Mouse (Mus musculus) embryonic facial prominence, embryonic 14.5 days (tissue): ENCODE results near the gene Avil. TPM values are rescaled to one million over a fixed set of nuclear protein-coding genes. Genes with fewer than 3 reads are reported as not detected.

Source experiments
- ATAC-seq: fragments of 200-750 bp; cut with Nextera tagmentation; 2 replicates; pipeline ENCODE4 v1.8.0; 2017; ENCODE audit warnings: low read depth, moderate number of reproducible peaks, moderate TSS enrichment
- DNase-seq: peaks from one replicate; pipeline ENCODE4 v3.0.0-alpha.2; 2015; ENCODE audit warnings: low spot score
- H3K27ac ChIP-seq: fragments of 300-500 bp; sonication (generic); replicated peaks from 2 replicates; pipeline ENCODE4 v1.5.1; 2014; ENCODE audit warnings: low read depth, mild to moderate bottlenecking, low read length, moderate library complexity
- H3K27me3 ChIP-seq: fragments of 300-500 bp; sonication (generic); replicated peaks from 2 replicates; pipeline ENCODE4 v1.6.1; 2014; ENCODE audit warnings: low read length; ENCODE audit not compliant: control insufficient read depth, insufficient read depth
- H3K36me3 ChIP-seq: fragments of 300-500 bp; sonication (generic); 2 replicates; pipeline ENCODE4 v1.6.1; 2014; ENCODE audit warnings: low read length, mixed read lengths; ENCODE audit not compliant: control insufficient read depth, insufficient read depth
- H3K4me1 ChIP-seq: fragments of 300-500 bp; sonication (generic); 2 replicates; pipeline ENCODE4 v1.6.1; 2014; ENCODE audit warnings: antibody characterized with exemption, low read length; ENCODE audit not compliant: control insufficient read depth, insufficient read depth
- H3K4me2 ChIP-seq: fragments of 300-500 bp; sonication (generic); 2 replicates; pipeline ENCODE4 v1.6.1; 2014; ENCODE audit warnings: low read depth, mild to moderate bottlenecking, low read length, moderate library complexity, mixed read lengths
- H3K4me3 ChIP-seq: fragments of 300-500 bp; sonication (generic); 2 replicates; pipeline ENCODE4 v1.5.1; 2014; ENCODE audit warnings: low read depth, mild to moderate bottlenecking, low read length
- H3K9ac ChIP-seq: fragments of 300-500 bp; sonication (generic); 2 replicates; pipeline ENCODE4 v1.6.1; 2014; ENCODE audit warnings: low read depth, mild to moderate bottlenecking, low read length, moderate library complexity, mixed read lengths
- H3K9me3 ChIP-seq: fragments of 300-500 bp; sonication (generic); 2 replicates; pipeline ENCODE4 v1.6.1; 2016; ENCODE audit warnings: low read length; ENCODE audit not compliant: control insufficient read depth
- WGBS: fragments of 180-500 bp; shearing (Covaris S2); extraction: QIAGEN DNeasy Blood & Tissue Kit; methylation state at CpG from one replicate; pipeline ENCODE4 v1.1.7; 2014; 5-methylcytosine and 5-hydroxymethylcytosine counted together
- polyA plus RNA-seq: library from polyadenylated mRNA; unstranded; fragments of >200 nt; fragmentation: Nextera tagmentation; extraction: Ambion mirVana; gene quantifications from 2 replicates; pipeline ENCODE4 v1.2.1, GENCODE M21; 2014

Gene Avil
- polyA plus RNA-seq, 1 experiment from 2014 or later, result 7.8 TPM

- WGBS, result 73% methylated on average over 5 of the region's 5 CpGs
- Histone ChIP-seq H3K36me3 (peaks cover 33% of the 10 kb centered on the region), H3K9me3 (no peaks in the 10 kb centered on the region), H3K4me1 (peaks cover 13% of the 10 kb centered on the region), H3K4me2 (no peak overlapping the region), H3K9ac (no peak overlapping the region), H3K27me3 (peaks cover 13% of the 10 kb centered on the region; the same call in 1 of the 2 replicates), H3K27ac (peak overlapping the region; percentile 50; the same call in 1 of the 2 replicates), H3K4me3 (no peak overlapping the region; the same call in 1 of the 2 replicates)
- no peak for ATAC-seq
- DNase-seq, result no peak
Measured at GRCm38 (mm10) chr10:127062503-127062902, 62.0 kb downstream of the Avil start.

- ATAC-seq (peak; percentile 88), DNase-seq (peak; percentile 99)
- H3K27me3 ChIP-seq, result 0 out of 2 replicates have a peak, but pooled peaks cover 11% of the 10 kb centered on the region
- peak within 1 kb of the TSS; percentile 97 for H3K9ac ChIP-seq
- H3K9me3 ChIP-seq, result no peaks in the 10 kb centered on the region
- peaks cover 39% of the 10 kb centered on the region for H3K36me3 ChIP-seq
- H3K4me2 ChIP-seq, result peak within 1 kb of the TSS; percentile 93
- WGBS, result under 1% methylated on average over 24 of the region's 46 CpGs
- H3K27ac ChIP-seq, result peak within 1 kb of the TSS; percentile 88
- peaks cover 13% of the 10 kb centered on the region for H3K4me1 ChIP-seq
- H3K4me3 ChIP-seq, result peak within 1 kb of the TSS; percentile 90
Measured at GRCm38 (mm10) chr10:127063239-127063872, 62.8 kb downstream of the Avil start, which contains the start of gene Cdk4. Gene Cdk4 (plus strand): TSS chr10:127063534.

- peaks cover 45% of the 10 kb centered on the region for H3K36me3 ChIP-seq
- DNase-seq, result no peak
Measured at GRCm38 (mm10) chr10:127063913-127064870, 63.7 kb downstream of the Avil start.

GRCm38 (mm10) chr10:127065981-127066380 is 65.5 kb downstream of the Avil start:
- 84% methylated on average over 9 of the region's 9 CpGs for WGBS

More at GRCm38 (mm10) chr10:127063913-127064870, 63.7 kb downstream of the Avil start:
- H3K27ac ChIP-seq, result peak overlapping the region; percentile 88
- peaks cover 18% of the 10 kb centered on the region for H3K4me1 ChIP-seq
- peak overlapping the region; percentile 93 for H3K4me2 ChIP-seq
- no peaks in the 10 kb centered on the region for H3K9me3 ChIP-seq
- peak overlapping the region; percentile 90 for H3K4me3 ChIP-seq
- H3K9ac ChIP-seq, result peak overlapping the region; percentile 97
- H3K27me3 ChIP-seq, result 0 out of 2 replicates have a peak, but pooled peaks cover 11% of the 10 kb centered on the region
- 13% methylated on average over 37 of the region's 37 CpGs for WGBS
- ATAC-seq, result no peak; the same call in 1 of the 2 replicates

GRCm38 (mm10) chr10:127066519-127067018 is 66.1 kb downstream of the Avil start:
- 89% methylated on average over 14 of the region's 14 CpGs for WGBS
- Histone ChIP-seq H3K4me1 (peaks cover 25% of the 10 kb centered on the region), H3K27me3 (0 out of 2 replicates have a peak, but pooled peaks cover 1% of the 10 kb centered on the region), H3K4me3 (no peak overlapping the region), H3K4me2 (no peak overlapping the region), H3K36me3 (peaks cover 45% of the 10 kb centered on the region), H3K27ac (no peak overlapping the region), H3K9me3 (no peaks in the 10 kb centered on the region), H3K9ac (no peak overlapping the region)
- DNase-seq, result no peak
- ATAC-seq, result no peak

More at GRCm38 (mm10) chr10:127065981-127066380, 65.5 kb downstream of the Avil start:
- Histone ChIP-seq H3K9ac (no peak overlapping the region), H3K27me3 (0 out of 2 replicates have a peak, but pooled peaks cover 4% of the 10 kb centered on the region), H3K4me1 (peaks cover 21% of the 10 kb centered on the region), H3K4me2 (no peak overlapping the region), H3K27ac (no peak overlapping the region), H3K36me3 (peaks cover 45% of the 10 kb centered on the region), H3K4me3 (no peak overlapping the region), H3K9me3 (no peaks in the 10 kb centered on the region)
- ATAC-seq, result no peak
- no peak for DNase-seq

GRCm38 (mm10) chr10:127068360-127069038 is 68.0 kb downstream of the Avil start:
- Histone ChIP-seq H3K4me3 (peak overlapping the region; percentile 62), H3K9me3 (no peaks in the 10 kb centered on the region), H3K4me1 (peaks cover 22% of the 10 kb centered on the region), H3K4me2 (peak overlapping the region; percentile 76), H3K36me3 (peaks cover 45% of the 10 kb centered on the region), H3K9ac (peak overlapping the region; percentile 73), H3K27ac (peak overlapping the region; percentile 91), H3K27me3 (no peaks in the 10 kb centered on the region)
- 70% methylated on average over 9 of the region's 9 CpGs for WGBS
- ATAC-seq, result no peak
- no peak for DNase-seq

GRCm38 (mm10) chr10:127069281-127070189 is 69.0 kb downstream of the Avil start:
- Histone ChIP-seq H3K36me3 (peaks cover 44% of the 10 kb centered on the region), H3K9me3 (no peaks in the 10 kb centered on the region), H3K4me3 (peak overlapping the region; percentile 62), H3K27me3 (no peaks in the 10 kb centered on the region), H3K9ac (peak overlapping the region; percentile 73), H3K4me1 (peaks cover 22% of the 10 kb centered on the region), H3K27ac (peak overlapping the region; percentile 91), H3K4me2 (peak overlapping the region; percentile 76)
- peak; percentile 70 for ATAC-seq
- peak; percentile 87 for DNase-seq
- 7% methylated on average over 30 of the region's 30 CpGs for WGBS
